Mouse (Mus musculus) E14TG2a.4 (cell line): ENCODE data around the gene Nr1h4.

ENCODE experiments used
- CTCF ChIP-seq: conservative IDR thresholded peaks from 2 replicates; pipeline ENCODE4 v1.5.1; 2014; ENCODE audit warnings: low read length
- NANOG ChIP-seq: IDR thresholded peaks from 2 replicates; pipeline ENCODE4 v1.6.1; 2014; ENCODE audit warnings: borderline replicate concordance, low read length, mixed read lengths
- POU5F1 ChIP-seq: IDR thresholded peaks from 2 replicates; pipeline ENCODE4 v1.6.1; 2014; ENCODE audit warnings: low read length, borderline replicate concordance

DNA sequence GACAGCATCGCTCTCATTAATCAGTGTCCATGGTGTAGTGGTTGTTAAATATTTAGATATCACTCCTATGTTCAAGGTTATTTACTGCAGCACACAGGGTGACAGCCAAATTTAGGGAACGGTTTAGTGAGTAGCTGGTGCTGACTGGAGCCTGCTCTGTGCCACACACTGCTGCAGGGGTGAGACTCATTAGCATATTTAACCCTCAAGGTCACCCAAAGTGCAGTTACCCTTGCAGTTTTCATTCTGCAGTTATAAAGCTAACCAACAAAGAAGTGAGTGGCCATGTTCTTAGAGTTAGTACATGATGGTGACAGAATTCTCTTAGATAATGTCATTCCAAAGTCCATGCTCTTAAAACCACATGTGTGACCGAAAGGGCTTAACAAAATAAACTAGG lies 8.9 kb upstream of the Nr1h4 start:
- TF ChIP-seq CTCF (no peak), POU5F1 (no peak), NANOG (no peak)
